Mouse (Mus musculus): Measurements from ENCODE around the gene Dhx58. TPM values are rescaled to one million over a fixed set of nuclear protein-coding genes. Genes with fewer than 3 reads are reported as not detected.

The Dhx58 gene
- polyA plus RNA-seq, 1 experiment from 2014 or later, result 4.3 TPM

DNA sequence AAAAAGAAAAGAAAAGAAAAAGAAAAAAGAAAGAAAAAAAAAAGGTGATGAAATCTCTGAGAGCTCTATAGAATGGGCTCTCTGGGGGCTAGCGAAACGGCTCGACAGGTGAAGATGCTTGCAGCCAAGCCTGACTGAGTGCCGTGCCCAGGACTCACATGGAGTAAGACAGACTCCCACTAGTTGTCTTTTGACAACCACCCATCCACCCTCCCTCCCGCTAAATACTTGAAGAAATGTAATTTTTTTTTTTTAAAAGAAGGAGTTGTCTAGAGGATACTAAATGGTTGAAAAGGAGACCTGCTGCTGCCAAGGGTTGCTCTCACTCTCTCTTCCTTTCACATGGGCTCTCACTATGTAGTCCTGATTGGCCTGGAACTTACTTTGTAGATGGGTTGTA lies 34.7 kb upstream of the Dhx58 start:
- H3K27ac ChIP-seq (ENCODE audit: low read depth, low read length), result no peak overlapping the region
- H3K4me1 ChIP-seq (replicated peaks; ENCODE audit: control insufficient read depth, insufficient read depth, low read length), result no peaks in the 10 kb centered on the region; the same call in 1 of the 2 replicates
- H3K36me3 ChIP-seq (ENCODE audit: control insufficient read depth, insufficient read depth, low read length), result no peaks in the 10 kb centered on the region
- WGBS, result 22% methylated on average over 5 of the region's 5 CpGs
- DNase-seq (ENCODE audit: low spot score), result no peak
- peak overlapping the region; percentile 84; the same call in 1 of the 2 replicates for H3K9ac ChIP-seq (ENCODE audit: low read length)
- ATAC-seq (replicated peaks; ENCODE audit: low FRiP score), result no peak
- peak overlapping the region; percentile 98 for H3K4me3 ChIP-seq (ENCODE audit: low read depth, low read length)
- H3K4me2 ChIP-seq (ENCODE audit: low read depth, low read length, severe bottlenecking), result peak overlapping the region; percentile 51
- H3K27me3 ChIP-seq (ENCODE audit: control insufficient read depth, insufficient read depth, low read length), result no peaks in the 10 kb centered on the region
- H3K9me3 ChIP-seq (ENCODE audit: control insufficient read depth, low read length), result no peaks in the 10 kb centered on the region

DNA sequence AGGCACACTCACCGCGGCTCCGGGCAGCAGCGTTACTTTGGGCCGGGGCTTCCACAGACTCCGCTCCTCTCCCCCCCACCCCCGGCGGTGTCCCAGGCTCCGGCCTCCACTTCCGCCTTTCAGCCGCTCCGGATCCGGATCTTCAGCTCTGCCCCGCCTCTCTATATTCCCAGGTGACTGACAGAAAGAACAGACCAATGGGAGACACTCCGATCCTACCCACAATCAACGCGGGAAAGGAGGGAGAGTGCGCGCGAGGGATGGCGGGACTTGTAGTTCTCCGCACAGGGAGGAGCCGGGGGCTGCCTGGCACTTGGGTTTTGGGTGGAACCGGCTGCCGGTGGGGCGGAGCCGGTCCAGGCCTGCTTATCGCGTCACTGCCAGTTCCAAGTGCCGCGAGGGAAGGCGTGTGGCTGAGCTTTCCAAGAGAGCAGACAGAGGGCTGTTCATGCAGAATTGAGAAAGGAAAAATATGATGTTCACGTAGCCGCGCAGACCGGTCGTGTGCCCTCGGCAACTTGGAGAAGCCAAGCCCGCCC lies 34.1 kb upstream of the Dhx58 start, which contains the start of gene Rab5c:
Gene Rab5c (minus strand): TSS at position 150 of the 539 bp plus-strand sequence.
- Histone ChIP-seq H3K4me1 (replicated peaks; ENCODE audit: control insufficient read depth, insufficient read depth, low read length) (no peaks in the 10 kb centered on the region; the same call in 1 of the 2 replicates), H3K4me2 (ENCODE audit: low read depth, low read length, severe bottlenecking) (peak within 1 kb of the TSS; percentile 90), H3K9ac (ENCODE audit: low read length) (peak within 1 kb of the TSS; percentile 84), H3K36me3 (ENCODE audit: control insufficient read depth, insufficient read depth, low read length) (no peaks in the 10 kb centered on the region), H3K27me3 (ENCODE audit: control insufficient read depth, insufficient read depth, low read length) (no peaks in the 10 kb centered on the region), H3K4me3 (ENCODE audit: low read depth, low read length) (peak within 1 kb of the TSS; percentile 98), H3K27ac (ENCODE audit: low read depth, low read length) (no peak within 1 kb of the TSS), H3K9me3 (ENCODE audit: control insufficient read depth, low read length) (no peaks in the 10 kb centered on the region)
- WGBS, result under 1% methylated on average over 39 of the region's 39 CpGs
- ATAC-seq (replicated peaks; ENCODE audit: low FRiP score), result peak; percentile 99
- peak; percentile 99 for DNase-seq (ENCODE audit: low spot score)

DNA sequence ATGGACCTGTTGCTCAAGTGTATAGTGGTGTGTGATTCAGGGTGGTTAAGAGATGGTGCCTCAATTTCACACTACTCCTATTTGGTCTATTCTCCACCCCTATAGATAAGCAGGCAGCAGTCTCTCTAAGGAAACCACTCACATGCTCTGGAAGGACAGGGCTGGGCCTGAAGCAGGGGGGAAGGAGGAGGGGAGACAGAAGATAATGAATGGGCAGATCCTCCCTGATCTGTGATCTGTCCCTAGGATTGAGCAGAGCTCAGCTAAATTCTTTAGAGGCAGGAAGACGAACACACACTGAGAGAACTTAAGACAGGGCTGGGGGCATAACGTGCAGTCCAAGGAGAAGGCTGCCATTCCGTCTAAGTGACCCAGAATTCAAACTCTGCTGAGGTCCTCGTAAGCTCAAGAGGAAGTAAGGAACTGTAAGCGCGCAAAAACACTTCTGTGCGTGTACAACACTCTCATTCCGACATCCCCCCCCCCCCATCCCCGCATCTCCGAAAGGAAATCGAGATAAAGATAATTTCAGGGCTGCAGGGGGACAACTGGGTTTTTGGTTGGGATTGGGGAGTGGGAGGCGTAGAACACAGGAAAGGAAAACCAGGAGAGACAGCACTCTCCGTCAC lies 33.1 kb upstream of the Dhx58 start:
- 3% methylated on average over 13 of the region's 13 CpGs for WGBS
- H3K9ac ChIP-seq (ENCODE audit: low read length), result peak overlapping the region; percentile 84
- ATAC-seq (replicated peaks; ENCODE audit: low FRiP score) (no peak), DNase-seq (ENCODE audit: low spot score) (no peak)
- no peaks in the 10 kb centered on the region for H3K9me3 ChIP-seq (ENCODE audit: control insufficient read depth, low read length)
- no peak overlapping the region for H3K27ac ChIP-seq (ENCODE audit: low read depth, low read length)
- no peaks in the 10 kb centered on the region for H3K27me3 ChIP-seq (ENCODE audit: control insufficient read depth, insufficient read depth, low read length)
- no peaks in the 10 kb centered on the region for H3K36me3 ChIP-seq (ENCODE audit: control insufficient read depth, insufficient read depth, low read length)
- H3K4me1 ChIP-seq (replicated peaks; ENCODE audit: control insufficient read depth, insufficient read depth, low read length), result no peaks in the 10 kb centered on the region; the same call in 1 of the 2 replicates
- H3K4me2 ChIP-seq (ENCODE audit: low read depth, low read length, severe bottlenecking), result peak overlapping the region; percentile 90
- H3K4me3 ChIP-seq (ENCODE audit: low read depth, low read length), result peak overlapping the region; percentile 98

DNA sequence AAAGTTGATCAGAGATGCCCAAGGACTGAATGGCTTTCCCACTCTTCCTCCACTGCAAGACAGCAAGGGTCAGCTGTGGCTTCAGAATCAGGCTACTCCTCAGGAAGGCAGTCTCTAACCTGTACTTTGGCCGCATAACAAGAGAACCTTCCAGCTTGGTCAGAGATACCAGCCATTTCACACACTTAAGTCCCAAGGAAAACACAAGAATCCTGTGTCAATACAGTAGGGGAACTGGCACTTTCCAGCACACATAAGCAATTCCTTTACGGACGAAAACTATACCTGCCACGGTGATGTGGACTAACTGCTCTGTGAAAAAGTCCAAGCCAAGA lies 32.6 kb upstream of the Dhx58 start:
- no peak for DNase-seq (ENCODE audit: low spot score)
- Histone ChIP-seq H3K27ac (ENCODE audit: low read depth, low read length) (no peak overlapping the region), H3K4me1 (replicated peaks; ENCODE audit: control insufficient read depth, insufficient read depth, low read length) (no peaks in the 10 kb centered on the region; the same call in 1 of the 2 replicates), H3K4me2 (ENCODE audit: low read depth, low read length, severe bottlenecking) (peak overlapping the region; percentile 90; the same call in 1 of the 2 replicates), H3K36me3 (ENCODE audit: control insufficient read depth, insufficient read depth, low read length) (no peaks in the 10 kb centered on the region), H3K9me3 (ENCODE audit: control insufficient read depth, low read length) (no peaks in the 10 kb centered on the region), H3K4me3 (ENCODE audit: low read depth, low read length) (no peak overlapping the region), H3K9ac (ENCODE audit: low read length) (no peak overlapping the region; the same call in 1 of the 2 replicates), H3K27me3 (ENCODE audit: control insufficient read depth, insufficient read depth, low read length) (no peaks in the 10 kb centered on the region)
- 89% methylated on average over 4 of the region's 4 CpGs for WGBS
- ATAC-seq (replicated peaks; ENCODE audit: low FRiP score), result no peak

DNA sequence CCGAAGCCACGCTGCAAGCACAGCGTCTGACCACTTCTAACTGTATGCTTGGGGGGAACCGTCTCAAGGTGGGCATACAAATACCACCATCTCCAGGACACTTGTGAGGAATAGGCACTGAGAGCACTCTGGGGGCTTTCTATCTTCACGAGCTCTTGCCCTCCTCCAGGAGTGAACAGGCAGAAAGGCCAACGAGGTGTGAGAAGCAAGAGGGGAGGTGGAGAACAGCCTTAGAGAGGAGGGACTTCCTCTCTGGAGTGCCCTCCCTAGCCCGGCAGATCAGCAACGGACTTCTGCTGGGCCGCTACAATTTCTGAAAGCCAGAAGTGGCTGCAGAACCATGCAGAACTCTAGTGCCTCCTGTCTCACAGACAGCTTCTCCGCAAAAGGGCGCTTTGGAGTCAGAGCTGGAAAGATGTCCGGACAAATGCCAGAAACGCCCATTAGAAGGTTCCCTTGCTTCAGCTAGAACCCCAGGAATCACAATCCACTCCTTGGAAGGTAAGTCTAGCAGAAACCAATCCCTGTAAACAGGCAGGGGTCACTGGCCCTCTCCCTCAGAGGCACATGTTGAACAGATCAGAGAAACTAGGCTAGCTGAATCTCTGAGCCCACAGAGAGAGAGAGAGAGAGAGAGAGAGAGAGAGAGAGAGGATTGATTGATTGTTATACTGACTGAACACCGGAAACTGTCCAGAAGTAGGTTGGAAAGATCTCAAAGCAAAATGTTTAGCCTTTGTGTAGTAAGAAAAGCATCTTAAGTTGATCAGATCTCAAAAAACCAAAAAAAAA lies 32.1 kb upstream of the Dhx58 start:
- no peaks in the 10 kb centered on the region for H3K36me3 ChIP-seq (ENCODE audit: control insufficient read depth, insufficient read depth, low read length)
- H3K4me3 ChIP-seq (ENCODE audit: low read depth, low read length), result no peak overlapping the region
- H3K4me1 ChIP-seq (replicated peaks; ENCODE audit: control insufficient read depth, insufficient read depth, low read length), result no peaks in the 10 kb centered on the region; the same call in 1 of the 2 replicates
- H3K27ac ChIP-seq (ENCODE audit: low read depth, low read length), result no peak overlapping the region
- no peak for ATAC-seq (replicated peaks; ENCODE audit: low FRiP score)
- H3K9me3 ChIP-seq (ENCODE audit: control insufficient read depth, low read length), result no peaks in the 10 kb centered on the region
- whole genome bisulfite sequencing, result 84% methylated on average over 14 of the region's 14 CpGs
- H3K9ac ChIP-seq (ENCODE audit: low read length), result no peak overlapping the region
- no peak for DNase-seq (ENCODE audit: low spot score)
- no peaks in the 10 kb centered on the region for H3K27me3 ChIP-seq (ENCODE audit: control insufficient read depth, insufficient read depth, low read length)
- H3K4me2 ChIP-seq (ENCODE audit: low read depth, low read length, severe bottlenecking), result no peak overlapping the region

DNA sequence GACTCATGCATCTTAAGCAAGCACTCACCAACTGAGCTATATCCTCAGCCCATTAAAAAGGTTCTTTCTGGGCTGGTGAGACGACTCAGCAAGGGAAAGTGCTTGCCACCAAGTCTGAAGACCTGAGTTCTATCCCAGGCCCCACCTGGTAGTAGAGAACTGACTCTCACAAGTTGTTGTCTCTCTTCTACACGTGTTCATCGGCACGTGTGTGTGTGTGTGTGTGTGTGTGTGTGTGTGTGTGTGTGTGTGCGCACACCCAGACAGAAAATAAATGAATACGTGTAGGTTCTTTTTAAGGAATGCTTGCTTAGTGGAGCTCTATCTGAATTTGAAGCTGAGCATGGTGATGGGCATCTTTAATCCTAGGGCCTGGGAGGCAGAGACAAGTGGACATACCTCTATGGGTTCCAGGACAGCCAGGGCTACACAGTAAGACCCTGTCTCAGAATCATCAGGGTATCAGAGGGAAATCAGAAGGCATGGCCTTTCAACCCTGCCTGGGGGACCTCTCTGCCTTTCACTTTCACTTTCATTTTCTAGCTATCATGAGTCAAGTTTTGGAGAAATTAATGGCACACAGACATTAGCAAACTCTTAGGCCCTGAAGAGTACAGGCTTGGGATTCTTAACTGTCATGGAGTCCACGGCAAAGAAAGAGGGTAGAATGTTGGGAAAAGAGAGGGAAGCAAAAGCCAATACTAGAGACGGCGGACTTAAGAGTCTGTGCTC lies 31.2 kb upstream of the Dhx58 start:
- no peak overlapping the region for H3K4me2 ChIP-seq (ENCODE audit: low read depth, low read length, severe bottlenecking)
- no peak overlapping the region for H3K9ac ChIP-seq (ENCODE audit: low read length)
- H3K27ac ChIP-seq (ENCODE audit: low read depth, low read length), result no peak overlapping the region
- no peaks in the 10 kb centered on the region for H3K36me3 ChIP-seq (ENCODE audit: control insufficient read depth, insufficient read depth, low read length)
- ATAC-seq (replicated peaks; ENCODE audit: low FRiP score) (no peak), DNase-seq (ENCODE audit: low spot score) (no peak)
- H3K9me3 ChIP-seq (ENCODE audit: control insufficient read depth, low read length), result no peaks in the 10 kb centered on the region
- no peaks in the 10 kb centered on the region for H3K27me3 ChIP-seq (ENCODE audit: control insufficient read depth, insufficient read depth, low read length)
- 92% methylated on average over 9 of the region's 9 CpGs for WGBS
- no peaks in the 10 kb centered on the region; the same call in 1 of the 2 replicates for H3K4me1 ChIP-seq (replicated peaks; ENCODE audit: control insufficient read depth, insufficient read depth, low read length)
- H3K4me3 ChIP-seq (ENCODE audit: low read depth, low read length), result no peak overlapping the region

DNA sequence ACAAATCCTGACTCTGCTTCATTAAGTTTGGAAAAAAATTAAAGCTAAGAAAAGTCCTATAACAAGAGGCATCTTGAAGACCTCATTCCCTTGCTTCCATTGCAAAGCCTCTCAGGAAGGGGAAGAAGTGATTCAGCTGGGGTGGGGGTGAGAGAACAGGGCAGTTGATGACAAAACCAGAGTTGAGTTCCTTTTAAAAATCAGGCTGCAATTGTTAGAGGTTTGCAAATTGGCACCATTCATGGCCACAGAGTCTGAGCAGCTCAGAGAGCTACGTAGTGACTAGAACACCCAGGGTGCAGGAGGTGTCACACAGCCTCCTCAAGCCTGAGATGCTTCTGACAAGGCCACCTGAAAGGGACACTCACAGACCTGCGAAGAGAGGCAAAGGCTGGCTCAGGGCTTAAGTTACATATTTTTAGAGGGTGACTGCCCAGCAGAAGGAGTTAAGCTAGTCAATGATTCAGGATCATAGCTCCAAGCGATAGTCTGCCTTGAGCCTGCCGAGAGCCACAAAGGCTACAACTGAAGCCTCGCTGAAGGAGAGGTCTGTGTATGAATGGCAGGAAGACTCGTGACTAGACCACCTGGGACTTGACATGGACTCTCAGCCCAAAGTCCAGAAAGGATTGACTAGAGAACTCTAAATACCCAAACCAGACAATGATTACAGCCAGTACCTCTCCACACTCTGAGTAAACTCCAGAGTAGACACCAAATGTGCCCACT lies 26.6 kb upstream of the Dhx58 start:
- Histone ChIP-seq H3K27me3 (ENCODE audit: control insufficient read depth, insufficient read depth, low read length) (no peaks in the 10 kb centered on the region), H3K4me1 (replicated peaks; ENCODE audit: control insufficient read depth, insufficient read depth, low read length) (no peaks in the 10 kb centered on the region), H3K9me3 (ENCODE audit: control insufficient read depth, low read length) (no peaks in the 10 kb centered on the region), H3K4me3 (ENCODE audit: low read depth, low read length) (no peak overlapping the region), H3K9ac (ENCODE audit: low read length) (no peak overlapping the region), H3K36me3 (ENCODE audit: control insufficient read depth, insufficient read depth, low read length) (no peaks in the 10 kb centered on the region), H3K4me2 (ENCODE audit: low read depth, low read length, severe bottlenecking) (no peak overlapping the region), H3K27ac (ENCODE audit: low read depth, low read length) (no peak overlapping the region)
- ATAC-seq (replicated peaks; ENCODE audit: low FRiP score), result no peak
- DNase-seq (ENCODE audit: low spot score), result no peak
- 89% methylated on average over 6 of the region's 6 CpGs for WGBS

DNA sequence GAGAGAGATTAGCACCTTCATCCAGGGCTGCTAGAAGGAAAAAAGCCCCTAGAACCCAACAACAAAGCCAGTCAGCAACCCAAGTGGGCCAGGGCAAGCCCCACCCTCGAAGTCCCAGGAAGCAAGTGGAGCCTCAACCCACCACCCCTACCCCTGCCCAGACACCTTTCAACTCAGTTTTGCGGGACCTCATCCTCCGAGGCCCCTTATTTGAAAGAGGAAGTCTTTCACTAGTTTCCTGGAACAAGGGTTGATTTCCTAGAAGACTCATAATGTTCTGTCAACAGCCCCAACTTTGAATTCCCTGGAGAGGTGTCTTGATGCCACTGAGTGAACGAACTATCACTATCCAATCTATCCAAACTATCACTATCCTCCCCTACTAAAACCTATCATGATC lies 25.9 kb upstream of the Dhx58 start:
- no peak overlapping the region for H3K27ac ChIP-seq (ENCODE audit: low read depth, low read length)
- ATAC-seq (replicated peaks; ENCODE audit: low FRiP score), result no peak
- no peaks in the 10 kb centered on the region for H3K27me3 ChIP-seq (ENCODE audit: control insufficient read depth, insufficient read depth, low read length)
- H3K9ac ChIP-seq (ENCODE audit: low read length), result no peak overlapping the region
- H3K36me3 ChIP-seq (ENCODE audit: control insufficient read depth, insufficient read depth, low read length), result no peaks in the 10 kb centered on the region
- H3K9me3 ChIP-seq (ENCODE audit: control insufficient read depth, low read length), result no peaks in the 10 kb centered on the region
- no peak overlapping the region for H3K4me3 ChIP-seq (ENCODE audit: low read depth, low read length)
- no peak overlapping the region for H3K4me2 ChIP-seq (ENCODE audit: low read depth, low read length, severe bottlenecking)
- no peaks in the 10 kb centered on the region for H3K4me1 ChIP-seq (replicated peaks; ENCODE audit: control insufficient read depth, insufficient read depth, low read length)
- DNase-seq (ENCODE audit: low spot score), result no peak
- WGBS, result 91% methylated on average over 4 of the region's 4 CpGs

Data from forebrain, embryonic 11.5 days (tissue).